Mouse (Mus musculus): ENCODE data around the gene Nipal3. TPM values are rescaled to one million over a fixed set of nuclear protein-coding genes. Genes with fewer than 3 reads are reported as not detected.

Nipal3 gene
- polyA plus RNA-seq, 1 experiment from 2014 or later: 8.7 TPM

DNA sequence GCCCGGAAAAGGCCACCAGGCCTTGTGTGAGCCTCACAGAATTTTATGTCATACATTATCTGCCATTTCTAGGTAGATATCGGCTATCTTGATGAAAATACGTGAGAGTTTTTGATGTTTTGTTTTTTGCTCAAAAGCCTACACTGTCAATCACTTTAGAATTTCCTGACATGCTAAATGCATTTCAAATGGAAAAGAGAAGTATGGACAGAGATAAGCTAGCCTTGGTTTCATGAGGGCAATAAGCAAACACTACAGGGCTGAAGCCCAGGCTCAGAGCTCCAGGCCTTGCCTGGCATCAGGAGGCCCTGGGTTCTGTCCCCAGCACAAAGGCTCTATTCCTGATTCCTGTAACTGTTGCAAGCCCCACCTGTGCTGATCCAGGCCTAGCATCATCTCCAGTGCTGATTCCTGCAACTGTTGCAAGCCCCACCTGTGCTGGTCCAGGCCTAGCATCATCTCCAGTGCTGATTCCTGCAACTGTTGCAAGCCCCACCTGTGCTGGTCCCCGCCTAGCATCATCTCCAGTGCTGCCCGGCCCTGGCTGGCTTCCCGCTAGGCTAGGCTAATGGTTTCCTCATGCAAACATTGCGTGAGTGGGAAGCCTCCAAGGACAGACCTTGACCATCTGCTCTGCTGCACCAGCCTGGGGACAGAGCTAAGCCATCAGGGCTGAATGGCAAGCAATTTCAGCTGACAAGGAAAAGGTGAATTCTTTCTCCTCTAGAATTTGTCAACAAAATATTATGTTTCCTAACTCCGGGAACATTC, 64.7 kb downstream of the Nipal3 start:
- Histone ChIP-seq H3K36me3 (no peaks in the 10 kb centered on the region), H3K4me2 (no peak overlapping the region), H3K27me3 (replicated peaks) (no peaks in the 10 kb centered on the region), H3K4me3 (replicated peaks) (no peak overlapping the region), H3K27ac (replicated peaks) (no peak overlapping the region), H3K4me1 (peaks cover 26% of the 10 kb centered on the region), H3K9me3 (replicated peaks) (no peaks in the 10 kb centered on the region), H3K9ac (replicated peaks) (no peak overlapping the region)
- no peak for ATAC-seq (ENCODE audit: low FRiP score)
- WGBS: 84% methylated on average over 8 of the region's 8 CpGs

DNA sequence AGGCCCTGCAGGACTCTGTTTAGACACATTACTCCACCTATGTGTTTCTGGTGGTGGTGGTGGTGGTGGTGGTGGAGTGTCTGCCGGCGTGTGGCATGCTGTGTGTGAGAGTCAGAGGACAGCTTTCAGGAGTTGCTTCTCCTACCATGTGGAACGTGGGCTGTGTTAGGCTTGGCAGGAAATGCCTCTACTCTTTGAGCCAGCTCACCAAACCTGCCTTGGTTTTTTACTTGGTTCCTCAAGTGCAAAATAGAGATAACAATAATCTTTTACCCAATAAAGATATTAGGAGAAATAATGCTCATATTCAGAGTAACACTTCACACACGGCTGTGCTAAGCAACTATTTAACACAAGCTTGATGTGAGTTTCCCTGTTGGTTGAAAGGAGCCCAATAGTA, 65.5 kb downstream of the Nipal3 start:
- WGBS: 95% methylated on average over 4 of the region's 4 CpGs
- H3K4me3 ChIP-seq (replicated peaks): no peak overlapping the region
- H3K27me3 ChIP-seq (replicated peaks): no peaks in the 10 kb centered on the region
- H3K4me2 ChIP-seq: no peak overlapping the region
- no peak for ATAC-seq (ENCODE audit: low FRiP score)
- peaks cover 21% of the 10 kb centered on the region for H3K4me1 ChIP-seq
- no peak overlapping the region for H3K27ac ChIP-seq (replicated peaks)
- no peaks in the 10 kb centered on the region for H3K9me3 ChIP-seq (replicated peaks)
- peaks cover 4% of the 10 kb centered on the region; the same call in 1 of the 2 replicates for H3K36me3 ChIP-seq
- H3K9ac ChIP-seq (replicated peaks): no peak overlapping the region

- WGBS: 92% methylated on average over 7 of the region's 7 CpGs
- ATAC-seq (ENCODE audit: low FRiP score): no peak
- no peak overlapping the region for H3K9ac ChIP-seq (replicated peaks)
Measured at GRCm38 (mm10) chr4:135426587-135426986, 68.3 kb downstream of the Nipal3 start.

GRCm38 (mm10) chr4:135425625-135426024, 69.2 kb downstream of the Nipal3 start:
- H3K27ac ChIP-seq (replicated peaks): no peak overlapping the region

More at GRCm38 (mm10) chr4:135426587-135426986, 68.3 kb downstream of the Nipal3 start:
- peaks cover 18% of the 10 kb centered on the region for H3K36me3 ChIP-seq
- no peak overlapping the region for H3K4me2 ChIP-seq
- no peaks in the 10 kb centered on the region for H3K27me3 ChIP-seq (replicated peaks)
- H3K4me3 ChIP-seq (replicated peaks): no peak overlapping the region
- H3K4me1 ChIP-seq: peaks cover 2% of the 10 kb centered on the region; the same call in 1 of the 2 replicates
- H3K9me3 ChIP-seq (replicated peaks): no peaks in the 10 kb centered on the region
- no peak overlapping the region for H3K27ac ChIP-seq (replicated peaks)

GRCm38 (mm10) chr4:135420961-135421360, 73.9 kb downstream of the Nipal3 start:
- no peak overlapping the region for H3K4me2 ChIP-seq
- 92% methylated on average over 13 of the region's 13 CpGs for WGBS
- H3K36me3 ChIP-seq: peaks cover 58% of the 10 kb centered on the region
- H3K9me3 ChIP-seq (replicated peaks): no peaks in the 10 kb centered on the region
- H3K4me1 ChIP-seq: no peaks in the 10 kb centered on the region
- no peak overlapping the region for H3K4me3 ChIP-seq (replicated peaks)
- no peak overlapping the region for H3K27ac ChIP-seq (replicated peaks)
- no peak overlapping the region for H3K9ac ChIP-seq (replicated peaks)
- no peak for ATAC-seq (ENCODE audit: low FRiP score)
- no peaks in the 10 kb centered on the region for H3K27me3 ChIP-seq (replicated peaks)

More at GRCm38 (mm10) chr4:135425625-135426024, 69.2 kb downstream of the Nipal3 start:
- H3K4me1 ChIP-seq: no peaks in the 10 kb centered on the region
- 82% methylated on average over 9 of the region's 9 CpGs for WGBS
- no peaks in the 10 kb centered on the region for H3K9me3 ChIP-seq (replicated peaks)
- no peak overlapping the region for H3K4me3 ChIP-seq (replicated peaks)
- H3K36me3 ChIP-seq: peaks cover 18% of the 10 kb centered on the region
- H3K27me3 ChIP-seq (replicated peaks): no peaks in the 10 kb centered on the region
- no peak overlapping the region for H3K4me2 ChIP-seq
- no peak overlapping the region for H3K9ac ChIP-seq (replicated peaks)
- no peak for ATAC-seq (ENCODE audit: low FRiP score)

- H3K36me3 ChIP-seq: peaks cover 62% of the 10 kb centered on the region
- no peak overlapping the region for H3K27ac ChIP-seq (replicated peaks)
- no peak for ATAC-seq (ENCODE audit: low FRiP score)
- H3K4me2 ChIP-seq: no peak overlapping the region
- H3K9ac ChIP-seq (replicated peaks): no peak overlapping the region
- no peaks in the 10 kb centered on the region for H3K27me3 ChIP-seq (replicated peaks)
- WGBS: 85% methylated on average over 11 of the region's 11 CpGs
- H3K4me1 ChIP-seq: no peaks in the 10 kb centered on the region
- H3K4me3 ChIP-seq (replicated peaks): no peak overlapping the region
- no peaks in the 10 kb centered on the region for H3K9me3 ChIP-seq (replicated peaks)
Measured at GRCm38 (mm10) chr4:135420416-135420815, 74.4 kb downstream of the Nipal3 start.

DNA sequence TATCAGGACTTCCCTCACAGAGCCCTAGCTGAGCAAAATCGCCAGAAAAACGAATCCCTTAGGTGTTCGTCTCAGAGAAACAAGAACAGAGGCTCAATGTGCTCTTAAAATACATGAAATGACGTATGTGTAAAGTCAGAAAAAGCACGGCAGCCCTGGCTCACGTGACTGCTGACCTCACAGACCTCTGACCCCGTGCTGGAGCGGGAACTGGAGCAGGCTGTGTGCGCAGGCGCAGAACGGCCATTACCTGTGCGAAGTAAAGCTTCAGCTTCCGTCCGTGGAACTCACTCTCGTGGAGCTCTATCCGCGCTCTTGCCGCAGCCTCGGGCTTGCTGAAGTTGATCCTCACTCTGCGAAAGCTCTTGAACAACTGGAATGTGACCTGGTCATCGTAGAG, 74.8 kb downstream of the Nipal3 start:
- H3K4me1 ChIP-seq: no peaks in the 10 kb centered on the region
- H3K4me2 ChIP-seq: no peak overlapping the region
- H3K36me3 ChIP-seq: peaks cover 65% of the 10 kb centered on the region
- H3K27ac ChIP-seq (replicated peaks): no peak overlapping the region
- WGBS: 91% methylated on average over 21 of the region's 21 CpGs
- no peaks in the 10 kb centered on the region for H3K9me3 ChIP-seq (replicated peaks)
- H3K27me3 ChIP-seq (replicated peaks): no peaks in the 10 kb centered on the region
- no peak overlapping the region for H3K9ac ChIP-seq (replicated peaks)
- ATAC-seq (ENCODE audit: low FRiP score): no peak
- H3K4me3 ChIP-seq (replicated peaks): no peak overlapping the region

DNA sequence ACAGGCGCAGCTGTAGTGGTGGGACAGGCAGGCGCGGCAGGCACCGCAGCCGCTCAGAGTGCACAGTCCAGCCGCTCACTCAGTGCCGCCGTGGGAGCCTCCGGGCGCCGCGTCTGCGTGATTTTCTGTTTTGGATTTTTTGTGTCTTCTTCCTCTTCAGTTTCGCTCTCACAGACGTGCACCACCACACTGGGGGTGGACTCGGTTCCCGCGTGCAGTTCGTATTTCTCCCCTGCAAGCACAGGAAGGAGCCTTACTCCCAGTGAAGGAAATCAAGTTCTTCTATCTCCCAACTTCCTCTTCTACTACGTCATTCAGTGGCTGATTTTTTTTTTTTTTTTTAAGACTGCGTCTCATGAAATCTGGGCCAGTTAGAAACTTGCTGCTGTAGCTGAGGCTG, 78.5 kb downstream of the Nipal3 start:
- Histone ChIP-seq H3K36me3 (peaks cover 76% of the 10 kb centered on the region), H3K27me3 (replicated peaks) (no peaks in the 10 kb centered on the region), H3K27ac (replicated peaks) (no peak overlapping the region), H3K9ac (replicated peaks) (no peak overlapping the region), H3K9me3 (replicated peaks) (no peaks in the 10 kb centered on the region), H3K4me1 (no peaks in the 10 kb centered on the region), H3K4me2 (no peak overlapping the region), H3K4me3 (replicated peaks) (no peak overlapping the region)
- 91% methylated on average over 21 of the region's 21 CpGs for WGBS
- no peak for ATAC-seq (ENCODE audit: low FRiP score)

DNA sequence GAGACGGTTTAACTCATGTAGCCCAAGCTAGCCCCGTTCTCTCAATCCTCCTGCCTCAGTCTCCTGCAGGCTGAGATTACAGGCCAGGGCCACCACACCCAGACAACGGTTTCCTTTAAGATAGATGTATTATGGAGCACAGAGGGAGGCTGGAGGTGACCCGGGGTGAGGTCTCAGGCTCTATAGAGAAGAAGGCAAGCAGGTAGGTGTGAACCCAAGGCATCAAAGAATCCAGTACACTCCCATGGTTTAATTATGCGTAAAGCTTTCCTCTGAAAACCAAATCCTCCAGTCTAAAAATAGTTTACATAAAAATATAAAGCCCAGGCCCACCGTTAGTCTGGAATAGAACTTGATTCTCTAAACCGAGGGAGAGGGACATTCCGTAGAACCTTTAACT, 81.3 kb downstream of the Nipal3 start:
- H3K9ac ChIP-seq (replicated peaks): no peak overlapping the region
- 82% methylated on average over 8 of the region's 8 CpGs for WGBS

GRCm38 (mm10) chr4:135411633-135412032, 83.2 kb downstream of the Nipal3 start:
- WGBS: 36% methylated on average over 4 of the region's 4 CpGs
- Histone ChIP-seq H3K9ac (replicated peaks) (no peak overlapping the region), H3K27me3 (replicated peaks) (no peaks in the 10 kb centered on the region), H3K4me1 (no peaks in the 10 kb centered on the region), H3K9me3 (replicated peaks) (no peaks in the 10 kb centered on the region), H3K36me3 (peaks cover 51% of the 10 kb centered on the region), H3K4me2 (no peak overlapping the region), H3K4me3 (replicated peaks) (no peak overlapping the region), H3K27ac (replicated peaks) (no peak overlapping the region)
- ATAC-seq (ENCODE audit: low FRiP score): no peak

More for the DNA sequence above, 81.3 kb downstream of the Nipal3 start:
- Histone ChIP-seq H3K9me3 (replicated peaks) (no peaks in the 10 kb centered on the region), H3K4me3 (replicated peaks) (no peak overlapping the region), H3K4me1 (no peaks in the 10 kb centered on the region), H3K27me3 (replicated peaks) (no peaks in the 10 kb centered on the region), H3K27ac (replicated peaks) (no peak overlapping the region), H3K4me2 (no peak overlapping the region), H3K36me3 (peaks cover 68% of the 10 kb centered on the region)
- ATAC-seq (ENCODE audit: low FRiP score): no peak

- H3K9me3 ChIP-seq (replicated peaks): no peaks in the 10 kb centered on the region
- 64% methylated on average over 5 of the region's 5 CpGs for WGBS
- peaks cover 9% of the 10 kb centered on the region for H3K36me3 ChIP-seq
- no peak overlapping the region for H3K27ac ChIP-seq (replicated peaks)
- H3K27me3 ChIP-seq (replicated peaks): no peaks in the 10 kb centered on the region
- H3K4me2 ChIP-seq: no peak overlapping the region
- H3K4me3 ChIP-seq (replicated peaks): no peak overlapping the region
- no peak for ATAC-seq (ENCODE audit: low FRiP score)
- no peaks in the 10 kb centered on the region for H3K4me1 ChIP-seq
- no peak overlapping the region for H3K9ac ChIP-seq (replicated peaks)
Measured at GRCm38 (mm10) chr4:135406180-135406579, 88.7 kb downstream of the Nipal3 start.

DNA sequence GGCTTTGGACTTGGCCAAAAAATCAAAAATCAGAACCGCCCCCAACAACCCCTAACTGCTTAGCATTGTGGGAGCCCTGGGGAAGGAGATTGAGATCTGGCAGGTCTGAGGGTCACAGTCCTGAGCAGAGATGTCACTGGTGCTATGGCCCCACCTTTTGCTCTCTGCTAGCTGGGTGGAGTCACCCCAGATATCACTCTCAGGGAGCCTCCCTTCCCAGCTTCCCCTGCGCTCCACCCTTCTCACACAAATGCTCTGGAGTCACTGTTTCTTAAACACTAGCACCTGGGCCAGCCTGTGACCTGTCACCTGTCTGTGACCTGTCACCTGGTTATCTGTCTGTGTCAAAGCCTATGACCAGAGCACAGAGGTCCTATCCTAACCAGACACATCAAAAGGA, 89.9 kb downstream of the Nipal3 start:
- no peak for ATAC-seq (ENCODE audit: low FRiP score)
- 100% methylated on average over 2 of the region's 2 CpGs for WGBS
- no peaks in the 10 kb centered on the region for H3K4me1 ChIP-seq

More for the DNA sequence above, 89.9 kb downstream of the Nipal3 start:
- no peaks in the 10 kb centered on the region; the same call in 1 of the 2 replicates for H3K27me3 ChIP-seq (replicated peaks)
- no peak overlapping the region for H3K27ac ChIP-seq (replicated peaks)
- no peak overlapping the region for H3K4me3 ChIP-seq (replicated peaks)
- H3K4me2 ChIP-seq: no peak overlapping the region
- H3K9ac ChIP-seq (replicated peaks): no peak overlapping the region
- no peaks in the 10 kb centered on the region for H3K9me3 ChIP-seq (replicated peaks)
- peaks cover 3% of the 10 kb centered on the region for H3K36me3 ChIP-seq
